Mouse (Mus musculus) hindbrain, embryonic 14.5 days (tissue): ENCODE results near the gene Cyp2d26. TPM values are rescaled to one million over a fixed set of nuclear protein-coding genes. Genes with fewer than 3 reads are reported as not detected.
"Not testable (repeated sequence)": the region's sequence is repeated elsewhere in the genome, so short reads cannot be mapped to it uniquely, and the experiment has no call there.

ENCODE experiments used
- ATAC-seq: fragments of 200-750 bp; cut with Nextera tagmentation; 2 replicates; pipeline ENCODE4 v1.8.0; 2017; ENCODE audit warnings: moderate number of reproducible peaks, mild to moderate bottlenecking, moderate TSS enrichment, moderate library complexity; ENCODE audit not compliant: low FRiP score
- DNase-seq: peaks from one replicate; pipeline ENCODE4 v3.0.0-alpha.2; 2015; ENCODE audit warnings: low spot score
- H3K27ac ChIP-seq: fragments of 300-500 bp; sonication (generic); 2 replicates; pipeline ENCODE4 v1.5.1; 2014; ENCODE audit warnings: mild to moderate bottlenecking, moderate library complexity
- H3K27me3 ChIP-seq: fragments of 300-500 bp; sonication (generic); 2 replicates; pipeline ENCODE4 v1.6.1; 2014; ENCODE audit warnings: mild to moderate bottlenecking, low read length, mixed read lengths; ENCODE audit not compliant: control insufficient read depth, insufficient read depth
- H3K36me3 ChIP-seq: fragments of 300-500 bp; sonication (generic); replicated peaks from 2 replicates; pipeline ENCODE4 v1.6.1; 2014; ENCODE audit not compliant: control insufficient read depth, insufficient read depth
- H3K4me1 ChIP-seq: fragments of 300-500 bp; sonication (generic); replicated peaks from 2 replicates; pipeline ENCODE4 v1.6.1; 2014; ENCODE audit warnings: antibody characterized with exemption, low read length, mixed read lengths; ENCODE audit not compliant: control insufficient read depth, insufficient read depth
- H3K4me2 ChIP-seq: fragments of 300-500 bp; sonication (generic); replicated peaks from 2 replicates; pipeline ENCODE4 v1.6.1; 2014; ENCODE audit warnings: mild to moderate bottlenecking, moderate library complexity
- H3K4me3 ChIP-seq: fragments of 300-500 bp; sonication (generic); replicated peaks from 2 replicates; pipeline ENCODE4 v1.5.1; 2014; ENCODE audit warnings: mild to moderate bottlenecking, low read length
- H3K9ac ChIP-seq: fragments of 300-500 bp; sonication (generic); 2 replicates; pipeline ENCODE4 v1.6.1; 2014
- H3K9me3 ChIP-seq: fragments of 300-500 bp; sonication (generic); 2 replicates; pipeline ENCODE4 v1.6.1; 2016; ENCODE audit warnings: low read length; ENCODE audit not compliant: control insufficient read depth
- WGBS: fragments of 180-500 bp; shearing (Covaris S2); extraction: QIAGEN DNeasy Blood & Tissue Kit; methylation state at CpG from one replicate; pipeline ENCODE4 v1.1.7; 2014; 5-methylcytosine and 5-hydroxymethylcytosine counted together
- microRNA-seq: library from miRNA; unstranded; fragments of <30 nt; microRNA quantifications from one replicate; pipeline ENCODE4, GENCODE M21; 2016
- polyA plus RNA-seq: library from polyadenylated mRNA; unstranded; fragments of >200 nt; fragmentation: Nextera tagmentation; extraction: Ambion mirVana; gene quantifications from 2 replicates; pipeline ENCODE4 v1.2.1, GENCODE M21; 2014

Gene Cyp2d26
- polyA plus RNA-seq, 1 experiment from 2014 or later: not detected

GRCm38 (mm10) chr15:82777856-82778255 is 16.2 kb downstream of the Cyp2d26 start:
- not testable (repeated sequence) for H3K27me3 ChIP-seq, DNase-seq, H3K4me1 ChIP-seq, ATAC-seq, H3K36me3 ChIP-seq, H3K4me2 ChIP-seq, H3K9me3 ChIP-seq, H3K9ac ChIP-seq, H3K4me3 ChIP-seq, H3K27ac ChIP-seq
- WGBS: 90% methylated on average over 5 of the region's 5 CpGs

- Histone ChIP-seq H3K4me3 (no peak overlapping the region), H3K27me3 (no peaks in the 10 kb centered on the region), H3K9ac (no peak overlapping the region), H3K36me3 (no peaks in the 10 kb centered on the region), H3K4me1 (no peaks in the 10 kb centered on the region), H3K4me2 (no peak overlapping the region), H3K9me3 (no peaks in the 10 kb centered on the region), H3K27ac (no peak overlapping the region)
- ATAC-seq (no peak), DNase-seq (no peak)
- 88% methylated on average over 2 of the region's 2 CpGs for WGBS
Observed at GRCm38 (mm10) chr15:82765943-82766342, 28.2 kb downstream of the Cyp2d26 start.

GRCm38 (mm10) chr15:82764881-82765280 is 29.2 kb downstream of the Cyp2d26 start:
- no peaks in the 10 kb centered on the region for H3K4me1 ChIP-seq
- ATAC-seq (no peak), DNase-seq (no peak)
- no peak overlapping the region for H3K4me3 ChIP-seq
- 87% methylated on average over 6 of the region's 6 CpGs for WGBS
- H3K9ac ChIP-seq: no peak overlapping the region
- H3K27ac ChIP-seq: no peak overlapping the region
- no peaks in the 10 kb centered on the region for H3K36me3 ChIP-seq
- H3K27me3 ChIP-seq: no peaks in the 10 kb centered on the region
- no peaks in the 10 kb centered on the region for H3K9me3 ChIP-seq
- H3K4me2 ChIP-seq: no peak overlapping the region

DNA sequence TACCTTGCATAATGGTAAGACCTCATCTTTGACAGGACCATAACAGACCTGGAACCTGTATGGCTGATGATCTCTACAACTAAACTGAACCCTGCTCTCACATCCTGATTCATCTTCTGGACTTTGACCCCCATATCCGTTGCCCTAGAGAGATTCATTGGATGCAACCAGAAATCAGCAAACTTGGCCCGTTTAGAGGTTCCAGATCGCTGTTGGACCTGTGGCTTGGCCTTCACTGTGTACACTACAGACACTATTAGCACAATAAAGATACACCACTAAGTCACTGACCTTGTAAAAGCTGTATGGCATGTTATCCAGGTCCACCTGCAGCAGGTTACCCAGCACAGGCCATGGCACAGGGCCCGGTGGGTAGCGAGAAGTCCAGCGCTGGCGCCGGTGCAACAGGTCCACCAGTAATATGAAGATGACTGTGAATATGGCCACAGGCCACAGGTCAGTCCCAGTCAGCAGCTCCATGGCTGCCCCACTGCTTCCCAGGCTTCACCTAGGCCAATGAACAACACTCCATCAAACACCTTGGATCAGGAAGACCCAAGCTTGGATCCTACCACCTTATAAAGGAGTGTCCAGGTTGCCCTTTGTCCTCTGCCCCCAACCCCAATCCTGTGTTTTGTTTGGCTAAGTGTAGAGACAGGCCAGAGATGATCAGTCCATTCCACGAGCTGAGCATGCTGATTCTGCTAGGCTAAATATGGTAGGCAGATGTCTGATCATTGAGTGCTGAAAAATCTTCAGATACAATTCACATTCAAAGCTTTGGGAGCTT is 30.3 kb downstream of the Cyp2d26 start, which contains the start of gene Cyp2d40:
Gene Cyp2d40, minus strand, starts transcription at position 553 of the 790 bp plus-strand sequence.
- Histone ChIP-seq H3K4me2 (no peak within 1 kb of the TSS), H3K9ac (no peak within 1 kb of the TSS), H3K9me3 (no peaks in the 10 kb centered on the region), H3K27me3 (no peaks in the 10 kb centered on the region), H3K4me1 (no peaks in the 10 kb centered on the region), H3K36me3 (no peaks in the 10 kb centered on the region), H3K27ac (no peak within 1 kb of the TSS), H3K4me3 (no peak within 1 kb of the TSS)
- WGBS: 92% methylated on average over 9 of the region's 9 CpGs
- DNase-seq (no peak), ATAC-seq (no peak)

DNA sequence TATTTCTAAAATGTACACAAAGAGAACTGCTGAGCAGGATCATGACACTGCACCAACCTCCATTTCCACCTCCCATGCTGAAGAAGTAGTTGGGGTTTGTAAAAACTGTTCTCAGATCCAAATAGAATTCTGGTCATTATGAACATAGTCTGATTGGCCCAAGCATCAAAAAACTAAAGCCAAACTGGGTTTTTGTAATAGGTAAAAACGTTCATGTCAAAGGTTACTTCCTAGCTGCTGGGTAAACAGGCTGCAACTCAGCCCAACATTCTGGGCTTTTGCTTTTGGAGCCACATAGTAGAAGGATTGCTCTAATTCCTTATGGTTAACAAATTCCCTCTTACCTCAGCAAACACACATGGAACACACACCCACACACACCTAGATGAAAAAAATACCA is 46.0 kb downstream of the Cyp2d26 start:
- no peak for DNase-seq

DNA sequence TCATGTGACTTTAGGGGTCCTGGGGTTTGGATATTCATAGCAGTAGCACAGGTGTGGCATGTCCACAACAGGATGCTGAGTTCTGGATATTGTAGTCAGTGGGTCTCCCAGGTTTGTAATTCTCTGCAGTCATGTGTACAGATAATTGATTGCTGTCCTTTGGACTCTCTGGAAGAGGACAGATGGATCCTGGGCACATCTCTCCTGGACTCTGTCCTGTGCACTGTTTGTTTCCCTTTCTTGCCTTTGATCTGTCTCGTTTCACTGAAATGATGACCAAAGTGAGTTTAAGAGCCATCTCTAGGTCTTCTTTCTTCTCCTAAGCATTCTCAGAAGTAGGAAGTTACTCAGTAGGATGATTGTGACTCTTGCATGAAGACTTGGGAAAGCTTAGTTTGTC is 46.6 kb downstream of the Cyp2d26 start:
- no peaks in the 10 kb centered on the region for H3K4me1 ChIP-seq
- no peak for DNase-seq
- no peak overlapping the region for H3K9ac ChIP-seq
- no peaks in the 10 kb centered on the region for H3K36me3 ChIP-seq
- H3K27me3 ChIP-seq: no peaks in the 10 kb centered on the region
- 64% methylated on average over 1 of the region's 1 CpGs for WGBS
- H3K4me3 ChIP-seq: no peak overlapping the region
- no peak overlapping the region for H3K4me2 ChIP-seq
- H3K9me3 ChIP-seq: peaks cover 16% of the 10 kb centered on the region; the same call in 1 of the 2 replicates
- no peak for ATAC-seq
- no peak overlapping the region for H3K27ac ChIP-seq

More for the DNA sequence above, 46.0 kb downstream of the Cyp2d26 start:
- no peak for ATAC-seq
- Histone ChIP-seq H3K9me3 (peaks cover 16% of the 10 kb centered on the region; the same call in 1 of the 2 replicates), H3K9ac (no peak overlapping the region), H3K4me3 (no peak overlapping the region), H3K4me2 (no peak overlapping the region), H3K27ac (no peak overlapping the region), H3K4me1 (no peaks in the 10 kb centered on the region), H3K36me3 (no peaks in the 10 kb centered on the region), H3K27me3 (no peaks in the 10 kb centered on the region)
- WGBS: 67% methylated on average over 1 of the region's 1 CpGs

Small RNA genes within 50 kb of the gene (microRNA-seq; reads per million reads assigned to microRNA genes)
- not detected for gene Gm27618

Other genes with a start within 250 kb of the Cyp2d26 start
- gene Cyp2d12, start 239.2 kb downstream of the Cyp2d26 start, polyA plus RNA-seq: not detected in 2 replicates
- gene Cyp2d34, start 173.3 kb downstream of the Cyp2d26 start, polyA plus RNA-seq: not detected in 2 replicates
- not detected in 2 replicates for gene Cyp2d40, start 30.1 kb downstream of the Cyp2d26 start, polyA plus RNA-seq
- 14.0 TPM in 2 replicates for gene Tcf20, start 193.6 kb upstream of the Cyp2d26 start, polyA plus RNA-seq
- gene Nfam1, start 239.0 kb upstream of the Cyp2d26 start, polyA plus RNA-seq: 1.9 and 2.1 TPM in 2 replicates